Mouse (Mus musculus) adrenal gland, adult 8-10 months (tissue): ENCODE data around the gene Vim. TPM values are rescaled to one million over a fixed set of nuclear protein-coding genes. Genes with fewer than 3 reads are reported as not detected.

Experiments
- DNase-seq: peaks from one replicate; pipeline ENCODE4 v3.0.0; 2022
- total RNA-seq, 4 experiments: library from RNA; stranded (reverse); gene quantifications; 2 replicates each; pipeline ENCODE4 v1.2.4; 2022

Gene Vim
- total RNA-seq = 100 to 1,000 TPM; 106 to 291 (median 155) TPM

DNA sequence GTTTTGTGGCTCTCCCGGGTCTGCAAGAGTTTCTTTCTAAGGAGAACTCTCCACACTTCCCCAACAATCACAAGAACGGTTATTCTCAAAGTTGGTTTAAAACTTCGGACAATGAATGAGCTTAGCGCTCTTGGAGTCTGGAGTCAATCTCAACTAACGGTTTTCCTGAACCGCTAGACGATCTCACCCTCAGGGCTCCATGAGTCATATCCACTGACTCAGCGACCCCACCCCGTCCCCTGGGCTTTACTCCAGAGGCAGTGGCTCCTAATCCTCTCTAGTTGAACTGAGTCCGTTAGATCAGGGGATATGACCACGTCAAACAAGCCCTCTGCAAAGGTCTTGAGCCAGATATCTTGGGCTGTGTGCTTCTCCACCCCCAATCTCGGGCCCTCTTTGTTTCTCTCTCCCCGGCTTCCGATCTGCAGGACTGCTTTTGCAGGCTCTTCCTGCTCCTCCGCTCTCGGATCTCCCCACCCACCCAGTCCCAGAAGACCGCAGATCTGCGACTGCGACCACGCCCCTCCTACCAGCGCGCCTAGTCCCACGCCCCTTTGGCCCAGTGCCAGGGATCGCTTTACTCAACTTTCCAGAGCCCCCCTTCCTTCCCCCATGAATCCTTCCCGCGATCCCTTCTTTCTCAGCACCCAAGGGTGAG, at the start of gene Vim:
Vim (plus strand) TSS at position 520 of the 658 bp plus-strand sequence.
- DNase-seq = peak; percentile 78

DNA sequence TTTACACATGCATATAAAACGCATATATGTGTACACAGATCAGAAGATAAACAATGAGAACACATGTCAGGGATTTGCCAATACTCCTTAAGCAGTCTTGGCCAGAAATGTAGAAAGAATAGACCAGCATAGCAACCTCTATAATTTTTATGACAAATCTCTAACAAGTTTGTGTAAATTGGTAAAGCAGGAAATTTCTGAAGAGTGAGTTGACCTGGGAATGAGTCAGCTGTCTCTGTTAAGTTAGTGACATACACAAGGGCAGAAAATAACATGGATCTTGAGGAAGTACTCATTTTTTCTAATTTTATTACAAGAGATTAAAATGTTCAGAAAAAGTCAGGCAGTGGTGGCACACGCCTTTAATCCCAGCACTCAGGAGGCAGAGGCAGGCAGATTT, 47.5 kb upstream of the Vim start:
- no peak for DNase-seq

DNA sequence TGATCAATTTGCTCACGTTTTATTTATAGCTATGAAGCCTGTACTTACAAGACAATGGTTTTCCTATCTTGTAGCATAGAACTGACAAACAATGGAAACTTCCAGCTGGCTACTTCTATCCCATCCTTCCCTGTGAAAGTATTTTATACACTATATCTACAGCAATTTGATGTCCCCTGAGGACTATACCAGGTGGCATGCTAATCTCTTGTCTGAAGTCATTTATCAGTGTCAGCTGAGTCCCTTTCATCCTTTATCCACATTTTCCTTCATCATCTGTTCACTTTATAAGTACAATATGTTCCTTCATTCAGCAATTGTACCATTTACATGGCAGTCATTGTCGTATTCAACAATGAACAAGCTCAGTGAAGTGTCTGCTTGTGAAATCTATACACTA, 46.6 kb upstream of the Vim start:
- DNase-seq = no peak

DNA sequence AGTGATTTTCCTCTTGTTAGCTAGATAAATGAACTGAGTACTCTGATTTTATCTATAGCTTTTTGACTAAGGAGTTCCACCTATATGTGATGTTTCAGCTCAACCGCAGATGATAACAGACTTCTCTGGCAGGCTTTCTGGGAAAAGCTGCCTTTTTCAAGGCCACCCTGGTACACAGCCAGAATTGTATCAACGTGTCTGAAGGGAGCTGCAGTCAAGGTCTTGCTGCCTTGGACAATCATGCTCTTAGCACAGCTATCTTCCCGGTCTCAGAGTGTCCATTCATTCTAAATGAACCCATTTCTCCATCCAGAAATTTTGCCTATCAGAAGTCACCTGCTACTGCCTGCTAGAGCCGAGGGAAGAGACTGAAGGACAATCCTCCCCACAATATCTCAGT, 46.2 kb upstream of the Vim start:
- DNase-seq = peak; percentile 75

DNA sequence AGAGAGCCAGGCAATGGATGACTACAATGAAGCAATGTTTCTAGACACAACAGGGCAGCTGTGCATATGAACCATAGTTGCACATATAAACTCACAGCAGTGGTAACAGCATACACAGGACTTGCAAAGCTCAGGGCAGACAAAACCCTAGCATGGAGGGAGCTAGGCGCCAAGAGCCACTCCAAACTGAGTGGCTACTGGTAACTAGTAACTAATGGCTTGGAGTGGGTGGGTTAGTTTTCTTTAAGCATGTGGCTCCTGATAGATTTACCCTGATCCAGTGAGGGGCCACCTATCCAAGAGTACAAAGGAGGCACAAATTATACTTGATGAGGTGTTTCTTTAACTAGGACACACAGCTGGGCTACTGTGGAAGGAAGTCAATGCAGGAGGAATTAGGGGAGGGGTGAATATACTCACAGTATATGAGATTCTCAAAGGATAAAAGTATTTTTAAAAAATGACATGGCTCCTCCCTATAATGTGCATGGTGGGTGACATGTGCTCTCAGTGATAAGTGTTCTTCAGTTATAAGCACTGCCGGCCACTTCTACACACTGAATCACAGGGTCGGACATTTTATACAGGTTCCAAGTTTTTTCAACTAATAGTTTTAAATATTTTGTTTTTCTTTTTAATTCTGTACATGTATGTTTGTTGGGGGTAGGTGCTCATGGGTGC, 44.3 kb upstream of the Vim start:
- DNase-seq = no peak

DNA sequence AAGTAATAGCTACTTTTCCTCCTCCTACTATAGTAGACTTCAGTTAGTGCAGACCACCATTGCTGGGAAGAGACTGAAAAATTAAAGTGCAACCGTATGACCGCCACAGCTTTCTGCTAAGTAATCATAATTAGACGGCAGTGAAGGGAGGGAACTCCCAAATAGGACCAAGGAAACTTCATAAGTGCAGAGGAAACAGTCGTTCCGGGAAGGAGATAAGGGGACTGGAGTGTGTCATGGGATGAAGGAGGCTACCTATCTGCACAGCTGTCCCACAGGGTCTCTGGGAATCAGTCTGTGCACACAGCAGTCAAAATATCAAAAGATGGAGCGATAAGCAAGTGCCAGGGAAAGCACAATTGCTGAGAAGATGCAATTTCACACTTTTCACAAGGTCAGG, 43.1 kb upstream of the Vim start:
- no peak for DNase-seq

DNA sequence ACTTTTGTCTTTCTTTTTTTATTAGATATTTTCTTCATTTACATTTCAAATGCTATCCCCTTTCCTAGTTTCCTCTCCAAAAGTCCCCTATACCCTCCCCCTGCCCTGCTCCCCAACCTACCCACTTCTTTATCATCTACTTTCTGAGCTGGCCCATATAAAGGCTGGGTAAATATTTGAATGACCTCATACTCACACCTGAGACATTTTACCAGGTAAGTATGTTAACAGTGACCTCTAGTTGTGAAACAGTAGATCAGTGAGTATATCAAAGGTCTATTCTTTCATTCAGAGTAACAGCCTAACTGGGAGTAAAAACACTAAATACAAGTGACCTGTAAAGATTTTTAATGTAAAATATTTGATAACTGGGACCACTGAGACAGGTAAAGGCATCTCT, 37.0 kb upstream of the Vim start:
- DNase-seq = no peak

DNA sequence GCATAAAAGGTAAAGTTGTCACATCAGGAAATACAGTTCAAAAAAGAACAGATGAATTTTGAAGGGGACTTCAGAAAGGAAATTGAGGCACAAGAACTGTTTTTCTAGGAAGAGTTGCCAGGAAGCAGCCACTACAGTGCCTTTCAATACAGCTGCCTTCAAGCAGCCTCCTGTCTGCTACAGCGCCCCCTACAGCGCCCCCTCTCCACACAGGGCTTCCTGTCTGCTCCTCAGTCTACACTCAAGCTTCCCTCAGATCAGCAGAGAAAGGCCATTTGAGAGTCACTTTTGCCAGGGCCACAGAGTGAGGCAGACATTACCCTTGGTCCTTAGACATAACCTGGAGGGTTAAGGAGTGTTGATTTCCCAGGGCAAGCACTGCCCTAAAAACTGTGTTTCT, 36.0 kb upstream of the Vim start:
- DNase-seq = no peak

DNA sequence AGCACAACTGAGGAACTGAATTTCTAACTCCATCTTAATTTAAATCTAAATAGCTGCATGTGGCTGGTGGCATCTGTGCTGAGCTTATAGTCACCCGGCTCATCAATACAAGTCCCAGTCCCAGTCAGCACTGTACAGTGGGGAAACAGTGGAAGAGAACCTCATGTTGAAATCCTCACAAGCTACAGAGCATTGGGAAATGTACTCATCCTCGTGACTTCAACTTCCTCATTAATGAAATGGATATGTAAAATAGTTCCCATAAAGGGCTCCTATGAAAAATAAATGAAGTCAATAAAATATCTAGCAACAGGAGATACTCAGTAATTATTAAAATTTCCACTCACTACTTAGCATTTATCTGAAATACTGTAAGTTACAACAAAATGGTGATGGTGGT, 35.5 kb upstream of the Vim start:
- no peak for DNase-seq

DNA sequence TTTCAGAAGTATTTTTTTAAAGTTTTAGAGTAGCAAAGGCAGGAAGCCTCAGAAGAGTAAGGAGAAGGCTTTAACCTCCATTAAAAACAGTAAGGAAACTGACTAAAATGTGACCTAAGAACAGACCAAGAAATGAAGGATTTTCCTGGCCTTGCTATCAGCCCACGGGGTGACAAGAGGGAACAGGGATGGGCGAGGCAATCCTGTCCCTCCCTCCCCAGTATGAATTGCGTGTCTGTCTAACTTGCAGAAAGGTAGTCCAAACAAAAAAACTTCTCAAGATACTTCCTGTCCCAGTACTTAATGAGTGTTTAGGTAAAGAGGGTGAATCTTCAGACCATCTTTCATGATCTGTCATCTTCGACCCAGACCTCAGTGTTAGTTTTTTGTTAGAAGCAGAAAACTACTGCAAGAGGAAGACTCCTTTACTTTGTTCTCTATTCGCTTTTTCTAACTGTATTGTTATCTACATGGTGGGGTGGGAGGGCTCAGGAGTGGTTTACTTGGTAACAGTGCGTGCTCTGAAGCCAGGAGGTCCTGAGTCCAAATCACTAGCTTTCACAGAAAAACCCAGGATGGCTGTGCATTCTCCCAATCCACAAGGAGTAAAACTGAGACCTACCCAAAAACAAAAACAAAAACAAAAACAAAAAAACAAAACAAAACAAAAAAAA, 34.9 kb upstream of the Vim start:
- DNase-seq = no peak

DNA sequence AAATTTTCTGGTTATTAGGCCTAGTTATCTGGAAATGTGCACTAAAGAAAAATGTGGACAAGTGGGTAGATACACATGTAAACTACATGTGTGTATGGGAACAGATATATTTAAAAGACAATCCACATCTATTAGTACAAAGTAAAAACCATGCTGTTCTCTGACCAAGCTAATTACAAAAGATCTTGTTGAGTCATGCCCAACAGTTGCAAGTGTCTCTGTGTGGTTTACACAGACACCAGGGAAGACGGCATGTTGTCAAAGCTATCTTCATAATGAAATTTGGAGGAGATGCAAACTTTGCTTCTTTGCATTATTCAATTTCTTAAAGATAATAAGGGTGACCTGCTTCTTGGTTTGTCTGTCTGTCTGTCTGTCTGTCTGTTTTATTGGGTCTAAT, 33.9 kb upstream of the Vim start:
- DNase-seq = no peak

DNA sequence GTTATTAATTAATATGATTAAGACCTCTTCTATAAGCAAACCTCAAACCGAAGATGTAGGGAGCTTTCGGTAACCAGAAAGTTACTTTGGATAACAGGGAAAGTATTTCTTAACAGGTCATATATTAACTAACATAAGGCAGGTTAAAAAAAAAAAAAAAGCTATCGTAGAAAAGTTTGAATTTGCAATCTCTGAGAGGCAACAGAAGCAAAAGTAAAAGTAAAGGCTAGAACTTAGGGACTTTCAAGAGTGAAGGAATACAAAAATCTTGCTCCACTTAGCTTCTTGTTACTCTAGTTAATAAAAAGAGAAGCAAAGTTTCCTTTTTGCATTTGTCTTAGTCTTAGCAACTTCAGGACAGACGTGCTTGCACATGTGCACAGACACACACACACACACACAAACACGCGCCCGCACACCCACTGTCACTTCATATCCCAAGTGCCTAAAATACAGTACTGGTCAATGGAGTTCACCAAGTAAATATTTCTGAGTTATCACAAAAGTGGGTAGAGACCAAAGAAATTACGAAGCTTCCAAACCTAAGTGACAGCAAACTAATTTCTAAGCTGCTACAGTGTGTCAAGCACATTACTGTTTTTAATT, 30.1 kb upstream of the Vim start:
- DNase-seq = no peak

DNA sequence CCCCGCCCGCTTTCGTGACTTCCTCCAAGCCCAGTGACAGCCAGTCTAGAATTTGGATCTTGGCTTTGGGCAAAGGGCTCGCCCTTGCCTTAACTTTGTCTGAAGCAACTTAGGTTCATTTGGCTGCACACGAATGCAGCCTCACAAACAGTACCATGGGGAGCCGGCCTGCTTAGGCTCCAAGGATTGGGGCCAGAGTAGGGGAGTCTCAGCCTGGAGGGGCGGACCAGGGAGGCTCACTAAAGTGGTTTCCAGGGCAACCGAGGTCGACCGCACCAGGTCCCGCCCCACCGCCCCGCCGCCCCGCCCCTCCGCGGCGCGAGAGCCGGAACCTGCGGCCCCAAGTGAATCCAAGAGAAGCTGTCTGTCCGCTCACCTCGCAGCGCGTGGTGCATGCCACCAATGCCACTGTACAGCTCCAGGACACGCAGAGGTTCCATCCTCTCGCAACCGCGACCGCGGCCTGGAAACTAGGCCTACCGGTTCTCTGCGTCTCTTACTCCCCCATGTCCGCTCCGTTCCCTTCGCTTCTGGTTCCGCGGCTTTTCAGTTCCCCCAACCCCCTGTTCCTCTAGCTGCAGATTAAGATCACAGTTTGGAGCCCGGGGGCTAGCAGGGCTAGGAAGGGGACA, 29.4 kb upstream of the Vim start, which contains the start of gene Trdmt1:
Trdmt1 (minus strand) TSS at position 476 of the 632 bp plus-strand sequence.
- peak; percentile 85 for DNase-seq

DNA sequence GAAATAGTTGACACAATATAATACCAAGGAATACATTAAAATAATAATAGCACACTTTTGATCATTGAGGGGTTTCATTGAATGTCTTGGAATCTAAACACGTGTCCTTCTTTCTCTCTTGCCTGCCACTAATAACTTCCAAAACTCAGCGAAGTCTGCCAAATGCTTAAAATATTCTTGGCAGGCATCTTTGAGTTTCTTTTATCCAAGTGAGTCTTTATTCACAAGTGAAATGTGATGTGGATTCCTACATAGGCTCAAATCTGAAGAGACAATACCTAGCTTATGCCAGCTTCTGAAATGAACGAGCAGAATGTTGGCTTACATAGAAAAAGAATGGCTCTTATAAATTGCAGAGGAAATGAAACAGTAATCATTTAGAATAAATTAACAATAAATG, 25.0 kb upstream of the Vim start:
- DNase-seq = no peak

DNA sequence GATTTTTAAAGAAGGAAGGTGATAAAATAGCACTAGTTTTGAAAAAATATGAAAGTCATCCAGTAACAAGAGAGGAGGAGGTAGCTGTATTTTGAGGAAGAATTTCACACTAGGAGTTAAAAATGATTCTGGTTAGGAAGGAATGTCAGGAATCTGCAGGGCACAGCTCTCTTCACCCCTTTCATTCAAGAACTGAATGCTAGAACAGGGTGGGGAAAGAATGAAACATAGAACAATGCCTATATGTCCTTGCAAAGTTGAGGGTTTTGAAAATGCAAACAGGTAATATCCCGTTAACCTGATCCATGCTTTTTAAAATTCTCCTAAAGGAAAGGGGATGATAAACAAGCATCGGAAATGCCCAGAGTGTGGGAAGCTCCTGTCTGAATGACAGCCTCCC, 19.8 kb upstream of the Vim start:
- no peak for DNase-seq

DNA sequence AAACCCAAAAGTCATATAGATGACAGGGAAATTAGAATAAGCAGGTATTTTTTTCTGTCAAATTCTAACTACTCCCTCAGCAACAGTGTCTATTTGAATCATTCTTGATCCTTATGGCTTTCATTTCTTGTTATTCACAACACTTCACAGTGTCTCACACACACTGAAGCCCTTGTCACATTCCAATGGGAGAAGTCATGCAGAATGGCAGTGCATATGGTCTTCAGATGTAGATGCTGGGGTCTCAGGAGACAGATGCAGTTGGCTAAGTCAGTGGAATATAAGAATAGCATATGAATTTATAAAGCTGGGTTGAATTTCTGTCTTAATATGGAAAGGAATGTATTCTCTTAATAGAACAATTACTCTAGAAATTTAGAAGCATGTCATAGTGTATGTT, 17.5 kb upstream of the Vim start:
- no peak for DNase-seq

DNA sequence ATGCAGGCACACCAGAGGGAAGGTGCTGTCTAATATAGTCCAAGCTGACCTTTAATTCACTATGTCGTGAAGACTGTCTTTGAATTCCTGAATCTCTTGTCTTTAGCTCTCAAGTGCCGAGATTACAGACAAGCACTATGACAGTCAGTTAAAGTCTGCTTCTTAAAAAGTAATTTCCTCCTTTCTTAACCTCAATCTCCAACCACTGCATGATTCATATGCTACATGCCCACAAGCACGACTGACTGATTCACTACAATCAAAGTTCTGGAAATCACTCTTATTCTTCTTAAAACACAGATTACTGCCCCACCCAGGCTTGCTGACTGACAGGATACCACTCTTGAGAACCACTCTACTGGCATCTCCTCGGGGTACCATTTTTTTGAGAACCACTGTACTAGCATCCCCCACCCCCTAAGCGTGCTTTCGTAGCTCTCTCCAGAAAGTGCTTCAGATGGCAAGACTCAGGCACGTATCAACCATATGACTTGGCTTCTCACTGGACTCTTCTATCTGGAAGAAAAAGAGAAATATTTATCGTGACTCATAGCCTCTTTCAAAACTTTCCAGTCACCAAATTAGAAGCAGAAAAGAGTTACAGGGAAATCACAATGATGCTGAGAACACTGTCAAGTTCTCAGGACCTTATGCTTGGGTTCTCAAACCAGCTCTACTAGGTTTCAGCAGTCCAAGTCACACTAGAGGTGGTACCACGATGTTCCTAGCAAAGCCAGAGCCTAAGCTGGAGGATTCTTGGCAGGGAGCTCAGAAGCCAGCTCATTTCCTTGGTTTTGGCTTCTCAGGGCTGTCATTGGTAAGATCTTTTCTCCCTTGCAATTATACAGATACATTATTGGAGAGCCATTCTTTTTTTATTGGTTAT, 16.3 kb upstream of the Vim start:
- no peak for DNase-seq

DNA sequence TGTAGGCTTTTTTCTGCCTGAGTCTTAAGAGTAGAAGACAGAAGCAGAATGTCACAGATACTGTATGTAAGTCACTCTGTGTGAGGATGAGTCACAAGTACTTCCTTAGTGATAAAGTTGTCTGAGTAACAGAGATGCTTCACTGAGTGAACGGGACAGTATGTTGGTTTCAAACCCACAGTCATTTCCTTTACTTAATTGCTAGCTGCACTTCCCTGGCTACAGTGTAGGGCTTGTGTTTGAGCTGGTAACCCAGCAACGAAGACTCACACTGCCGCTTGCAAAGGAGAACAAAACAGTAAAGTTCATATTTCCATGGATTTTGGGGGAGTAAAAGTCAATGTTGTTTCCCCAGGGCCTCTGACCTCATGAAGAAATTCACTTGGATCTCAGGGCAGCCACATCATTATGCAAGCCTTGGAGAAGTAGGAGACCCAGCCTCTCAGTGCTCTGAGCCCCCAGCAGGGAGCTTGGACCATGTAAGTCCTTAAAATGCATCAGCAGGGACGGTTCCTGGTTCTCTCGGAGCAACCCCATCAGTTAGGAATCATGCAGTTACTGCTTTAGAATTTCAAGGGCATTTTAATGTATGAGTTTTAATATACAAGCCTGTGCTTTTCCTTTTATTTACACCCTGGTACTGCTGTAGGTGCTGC, 15.0 kb upstream of the Vim start:
- no peak for DNase-seq

DNA sequence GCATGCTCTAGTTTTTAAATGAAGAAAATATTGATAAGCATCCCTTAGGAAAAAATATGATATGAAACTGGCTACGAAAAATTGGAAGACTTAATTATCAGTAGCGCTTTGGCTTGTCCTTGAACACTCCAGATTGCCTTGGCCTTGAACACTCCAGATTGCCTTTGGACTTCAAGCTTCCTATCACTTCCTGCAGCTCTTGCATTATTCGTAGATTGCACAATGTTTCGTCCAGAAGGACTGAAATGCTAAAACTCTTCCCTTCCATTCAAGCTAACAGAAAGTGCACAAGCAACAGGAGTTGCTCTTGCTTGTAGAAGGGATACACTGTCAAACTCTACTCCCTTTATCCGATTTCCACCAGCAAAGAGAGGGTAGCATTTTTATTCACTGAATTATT, 14.4 kb upstream of the Vim start:
- no peak for DNase-seq

DNA sequence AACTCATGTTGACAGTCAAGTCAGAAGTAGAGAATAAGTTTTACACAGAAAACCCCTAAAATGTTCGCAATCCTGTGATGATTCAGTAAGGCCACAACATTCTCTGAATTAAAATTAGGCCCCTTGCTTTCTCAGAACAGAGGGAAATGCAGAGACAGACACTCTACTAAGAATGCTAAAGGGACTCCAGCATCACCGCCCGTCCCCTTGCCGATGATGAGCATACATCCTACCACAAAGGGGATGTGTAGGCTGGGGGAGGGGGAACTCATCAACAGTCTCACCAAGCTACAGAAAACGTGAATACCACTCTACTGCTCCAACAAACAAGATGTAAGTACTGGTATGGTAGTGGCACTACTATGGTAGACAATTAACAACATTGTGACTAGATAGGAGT, 14.0 kb upstream of the Vim start:
- no peak for DNase-seq

DNA sequence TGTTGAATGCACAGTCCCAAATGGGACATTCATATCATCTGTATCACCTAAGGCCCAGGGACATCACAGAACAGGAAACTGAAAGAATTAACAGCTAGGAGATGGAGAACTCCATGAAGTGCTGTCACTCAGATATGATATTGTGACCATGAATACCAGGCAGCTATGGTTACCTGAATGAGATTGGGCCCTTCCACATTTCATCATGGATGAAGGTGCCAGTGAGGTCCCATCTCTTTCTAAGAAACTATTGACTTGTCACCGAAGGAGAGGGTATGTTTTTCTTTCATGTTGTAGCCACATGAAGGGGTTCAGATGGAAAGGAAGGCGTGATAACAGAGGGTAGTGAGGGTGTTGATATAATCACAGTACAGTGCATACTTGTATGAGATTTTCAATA, 13.3 kb upstream of the Vim start:
- no peak for DNase-seq
